Mouse (Mus musculus) limb, embryonic 15.5 days (tissue): ENCODE measurements around the gene Rubcnl. TPM values are rescaled to one million over a fixed set of nuclear protein-coding genes. Genes with fewer than 3 reads are reported as not detected.
A peak's percentile ranks its signal among the peaks of the same experiment; 100 is the strongest.

Experiments
- ATAC-seq: fragments of 200-750 bp; cut with Nextera tagmentation; 2 replicates; pipeline ENCODE4 v1.8.0; 2017; ENCODE audit warnings: low read depth, moderate TSS enrichment; ENCODE audit not compliant: insufficient number of reproducible peaks, low FRiP score, low TSS enrichment
- H3K27ac ChIP-seq: fragments of 300-500 bp; sonication (generic); 2 replicates; pipeline ENCODE4 v1.5.1; 2015; ENCODE audit warnings: moderate library complexity, mild to moderate bottlenecking, inconsistent platforms
- H3K27me3 ChIP-seq: fragments of 300-500 bp; sonication (generic); 2 replicates; pipeline ENCODE4 v1.6.1; 2015; ENCODE audit warnings: inconsistent platforms
- H3K36me3 ChIP-seq: fragments of 300-500 bp; sonication (generic); 2 replicates; pipeline ENCODE4 v1.6.1; 2015; ENCODE audit warnings: inconsistent platforms
- H3K4me1 ChIP-seq: fragments of 300-500 bp; sonication (generic); 2 replicates; pipeline ENCODE4 v1.6.1; 2015; ENCODE audit warnings: inconsistent platforms
- H3K4me2 ChIP-seq: fragments of 300-500 bp; sonication (generic); 2 replicates; pipeline ENCODE4 v1.6.1; 2015; ENCODE audit warnings: mild to moderate bottlenecking, inconsistent platforms
- H3K4me3 ChIP-seq: fragments of 300-500 bp; sonication (generic); 2 replicates; pipeline ENCODE4 v1.5.1; 2015; ENCODE audit warnings: mild to moderate bottlenecking, inconsistent platforms
- H3K9ac ChIP-seq: fragments of 300-500 bp; sonication (generic); 2 replicates; pipeline ENCODE4 v1.6.1; 2015; ENCODE audit warnings: inconsistent platforms
- H3K9me3 ChIP-seq: fragments of 300-500 bp; sonication (generic); 2 replicates; pipeline ENCODE4 v1.6.1; 2016; ENCODE audit warnings: inconsistent platforms
- WGBS: fragments of 180-500 bp; shearing (Covaris S2); methylation state at CpG from one replicate; pipeline ENCODE4 v1.1.7; 2015; 5-methylcytosine and 5-hydroxymethylcytosine counted together
- polyA plus RNA-seq: library from polyadenylated mRNA; unstranded; fragments of >200 nt; fragmentation: Nextera tagmentation; extraction: Ambion mirVana; gene quantifications from 2 replicates; pipeline ENCODE4 v1.2.1, GENCODE M21; 2015

Gene Rubcnl
- 1.3 TPM in 2 replicates for polyA plus RNA-seq

DNA sequence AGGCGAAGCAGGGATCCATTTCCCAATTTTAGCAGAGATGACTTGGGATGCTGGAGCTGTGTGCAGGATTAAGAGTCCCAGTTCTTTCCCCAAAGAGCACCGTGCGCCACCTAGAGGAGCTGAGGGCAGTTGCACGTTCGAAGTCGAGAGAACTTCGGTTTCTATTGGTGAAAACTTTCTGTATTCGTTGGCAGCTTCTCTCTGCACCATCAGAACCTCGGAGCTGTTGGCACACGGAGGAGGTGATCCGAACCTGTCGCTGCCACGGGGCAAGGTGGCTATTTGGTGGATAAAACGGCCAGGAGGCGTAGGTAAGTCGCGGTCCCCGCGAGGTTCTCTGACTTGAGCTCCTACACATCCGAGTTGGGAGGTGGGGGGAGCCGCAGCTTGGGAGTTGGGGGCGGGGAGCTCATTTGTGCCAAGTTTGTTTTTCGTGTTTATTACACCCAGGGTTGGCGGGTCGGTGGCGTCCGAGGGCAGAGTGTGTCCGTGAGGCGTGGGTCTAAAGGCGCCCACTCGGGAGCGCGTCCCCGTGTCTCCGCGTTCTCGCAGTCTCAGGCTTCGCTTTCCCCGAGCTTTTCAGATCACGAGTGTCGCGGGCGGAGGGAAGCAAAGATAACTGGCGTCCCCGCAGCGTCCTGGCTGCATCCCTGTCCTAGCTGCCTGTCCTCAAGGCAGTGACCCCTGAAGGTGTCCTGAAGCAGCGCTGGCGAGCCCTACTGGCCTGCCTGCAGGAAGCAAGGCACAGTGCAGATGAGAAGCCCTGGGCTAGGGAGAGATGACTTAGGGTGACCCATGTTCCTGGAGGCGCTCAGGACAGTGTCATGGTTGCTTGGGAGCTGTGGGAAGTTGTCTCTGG, at the start of gene Rubcnl:
Gene Rubcnl, plus strand, starts transcription at position 172 of the 859 bp plus-strand sequence.
- Histone ChIP-seq H3K36me3 (no peaks in the 10 kb centered on the region), H3K9me3 (no peaks in the 10 kb centered on the region), H3K27ac (no peak within 1 kb of the TSS), H3K9ac (peak within 1 kb of the TSS; percentile 50), H3K27me3 (no peaks in the 10 kb centered on the region), H3K4me2 (peak within 1 kb of the TSS; percentile 94), H3K4me1 (peaks cover 5% of the 10 kb centered on the region; the same call in 1 of the 2 replicates), H3K4me3 (peak within 1 kb of the TSS; percentile 58)
- 0 out of 2 replicates have a peak, but pooled peaks have one; percentile 48 for ATAC-seq
- 2% methylated on average over 49 of the region's 49 CpGs for WGBS

- H3K4me2 ChIP-seq, result no peak overlapping the region
- no peaks in the 10 kb centered on the region for H3K27me3 ChIP-seq
- WGBS, result 40% methylated on average over 3 of the region's 3 CpGs
- H3K36me3 ChIP-seq, result no peaks in the 10 kb centered on the region
- ATAC-seq, result no peak
- H3K9me3 ChIP-seq, result no peaks in the 10 kb centered on the region
- no peak overlapping the region for H3K27ac ChIP-seq
- H3K9ac ChIP-seq, result no peak overlapping the region
- H3K4me3 ChIP-seq, result no peak overlapping the region
- no peaks in the 10 kb centered on the region for H3K4me1 ChIP-seq
Observed at GRCm38 (mm10) chr14:74972216-74972615, 43.6 kb upstream of the Rubcnl start.

GRCm38 (mm10) chr14:74972687-74973086, 43.1 kb upstream of the Rubcnl start:
- no peaks in the 10 kb centered on the region for H3K36me3 ChIP-seq
- H3K27me3 ChIP-seq, result no peaks in the 10 kb centered on the region
- 82% methylated on average over 5 of the region's 5 CpGs for WGBS
- H3K4me1 ChIP-seq, result no peaks in the 10 kb centered on the region
- H3K9me3 ChIP-seq, result no peaks in the 10 kb centered on the region
- no peak overlapping the region for H3K4me2 ChIP-seq
- no peak overlapping the region for H3K9ac ChIP-seq
- H3K4me3 ChIP-seq, result no peak overlapping the region
- no peak for ATAC-seq
- no peak overlapping the region for H3K27ac ChIP-seq

GRCm38 (mm10) chr14:74974136-74974651, 41.6 kb upstream of the Rubcnl start:
- H3K27me3 ChIP-seq, result no peaks in the 10 kb centered on the region
- ATAC-seq, result no peak
- no peak overlapping the region for H3K4me3 ChIP-seq
- whole genome bisulfite sequencing, result 80% methylated on average over 10 of the region's 10 CpGs
- no peak overlapping the region for H3K27ac ChIP-seq
- no peaks in the 10 kb centered on the region for H3K9me3 ChIP-seq
- H3K4me1 ChIP-seq, result no peaks in the 10 kb centered on the region
- no peaks in the 10 kb centered on the region for H3K36me3 ChIP-seq
- H3K4me2 ChIP-seq, result no peak overlapping the region
- no peak overlapping the region for H3K9ac ChIP-seq

- Histone ChIP-seq H3K9ac (no peak overlapping the region), H3K36me3 (no peaks in the 10 kb centered on the region), H3K27ac (no peak overlapping the region), H3K9me3 (no peaks in the 10 kb centered on the region), H3K4me1 (no peaks in the 10 kb centered on the region), H3K4me2 (no peak overlapping the region), H3K27me3 (no peaks in the 10 kb centered on the region), H3K4me3 (no peak overlapping the region)
- WGBS, result 66% methylated on average over 6 of the region's 6 CpGs
- no peak for ATAC-seq
Observed at GRCm38 (mm10) chr14:74976972-74977371, 38.9 kb upstream of the Rubcnl start.

DNA sequence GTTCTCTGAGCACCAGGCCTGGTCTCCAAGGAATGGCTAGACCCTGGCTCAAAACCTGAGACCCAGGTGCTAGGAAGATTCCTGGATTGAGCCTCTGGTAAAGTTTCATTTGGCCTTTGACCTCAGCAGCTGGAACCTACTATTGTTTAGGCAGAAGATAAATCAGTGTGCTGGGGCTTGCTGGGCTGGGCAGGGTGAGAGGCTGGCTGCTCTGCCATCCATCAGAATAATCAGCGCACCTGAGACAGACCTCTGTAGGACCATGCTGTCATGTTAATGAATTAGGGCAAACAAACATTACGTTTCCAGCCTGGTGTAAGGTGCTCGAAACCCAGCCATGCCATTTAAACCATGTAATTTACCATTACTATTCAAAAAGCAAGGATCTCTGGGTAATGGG, 34.8 kb upstream of the Rubcnl start:
- no peak for ATAC-seq
- no peaks in the 10 kb centered on the region for H3K36me3 ChIP-seq
- WGBS, result 59% methylated on average over 3 of the region's 3 CpGs
- no peak overlapping the region for H3K27ac ChIP-seq
- H3K9me3 ChIP-seq, result no peaks in the 10 kb centered on the region
- no peak overlapping the region for H3K9ac ChIP-seq
- H3K4me3 ChIP-seq, result no peak overlapping the region
- no peak overlapping the region for H3K4me2 ChIP-seq
- H3K27me3 ChIP-seq, result no peaks in the 10 kb centered on the region
- H3K4me1 ChIP-seq, result no peaks in the 10 kb centered on the region

DNA sequence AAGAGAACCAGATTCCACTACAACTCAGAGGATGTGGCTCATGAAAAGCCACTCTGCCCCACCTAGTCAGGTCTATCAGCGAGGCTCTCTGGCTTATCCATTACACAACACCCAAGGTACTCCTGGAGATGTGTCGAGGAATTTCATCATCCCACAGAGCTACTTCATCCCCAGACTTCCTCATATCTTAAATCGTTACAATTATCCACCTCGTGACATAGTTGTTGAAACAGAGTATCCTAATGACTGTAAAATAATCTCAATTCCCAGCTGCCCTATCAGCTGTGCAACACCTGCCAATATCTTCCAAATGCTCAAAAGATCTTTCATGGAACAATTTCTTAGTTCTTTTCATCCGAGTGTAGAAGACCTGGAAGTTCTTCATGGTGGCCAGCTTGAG, 32.7 kb upstream of the Rubcnl start:
- H3K9me3 ChIP-seq, result no peaks in the 10 kb centered on the region
- no peaks in the 10 kb centered on the region for H3K36me3 ChIP-seq
- no peak overlapping the region for H3K4me3 ChIP-seq
- H3K9ac ChIP-seq, result no peak overlapping the region
- H3K27me3 ChIP-seq, result no peaks in the 10 kb centered on the region
- no peak for ATAC-seq
- no peaks in the 10 kb centered on the region for H3K4me1 ChIP-seq
- H3K4me2 ChIP-seq, result no peak overlapping the region
- WGBS, result 78% methylated on average over 5 of the region's 5 CpGs
- no peak overlapping the region for H3K27ac ChIP-seq

- 75% methylated on average over 7 of the region's 7 CpGs for WGBS
- Histone ChIP-seq H3K27me3 (no peaks in the 10 kb centered on the region), H3K27ac (no peak overlapping the region), H3K4me3 (no peak overlapping the region), H3K4me2 (no peak overlapping the region), H3K36me3 (no peaks in the 10 kb centered on the region), H3K4me1 (no peaks in the 10 kb centered on the region), H3K9me3 (no peaks in the 10 kb centered on the region), H3K9ac (no peak overlapping the region)
- no peak for ATAC-seq
Observed at GRCm38 (mm10) chr14:74984817-74985391, 30.9 kb upstream of the Rubcnl start.

DNA sequence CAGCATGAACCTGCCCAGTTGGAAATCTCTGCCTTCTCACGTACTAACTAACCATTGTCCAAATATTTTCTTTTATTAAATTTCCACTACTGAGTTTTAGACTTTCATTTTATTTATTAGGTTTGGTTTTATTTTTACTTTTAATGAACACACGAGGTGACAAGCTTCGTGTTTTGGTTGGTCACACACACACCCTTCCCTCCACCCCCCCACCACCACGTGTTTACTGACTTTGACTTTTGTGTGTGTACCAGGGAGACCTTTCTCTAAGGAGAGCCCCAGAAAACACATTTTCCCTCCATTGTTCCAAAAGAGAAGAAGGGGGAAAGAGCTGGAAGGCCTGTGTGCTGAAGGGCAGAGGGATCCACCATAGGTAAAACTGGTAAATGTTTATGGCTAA, 30.2 kb upstream of the Rubcnl start:
- H3K27me3 ChIP-seq, result no peaks in the 10 kb centered on the region
- ATAC-seq, result no peak
- WGBS, result 49% methylated on average over 4 of the region's 4 CpGs
- no peak overlapping the region for H3K4me2 ChIP-seq
- H3K4me3 ChIP-seq, result no peak overlapping the region
- no peak overlapping the region for H3K9ac ChIP-seq
- H3K4me1 ChIP-seq, result no peaks in the 10 kb centered on the region
- no peak overlapping the region for H3K27ac ChIP-seq
- no peaks in the 10 kb centered on the region for H3K9me3 ChIP-seq
- no peaks in the 10 kb centered on the region for H3K36me3 ChIP-seq

DNA sequence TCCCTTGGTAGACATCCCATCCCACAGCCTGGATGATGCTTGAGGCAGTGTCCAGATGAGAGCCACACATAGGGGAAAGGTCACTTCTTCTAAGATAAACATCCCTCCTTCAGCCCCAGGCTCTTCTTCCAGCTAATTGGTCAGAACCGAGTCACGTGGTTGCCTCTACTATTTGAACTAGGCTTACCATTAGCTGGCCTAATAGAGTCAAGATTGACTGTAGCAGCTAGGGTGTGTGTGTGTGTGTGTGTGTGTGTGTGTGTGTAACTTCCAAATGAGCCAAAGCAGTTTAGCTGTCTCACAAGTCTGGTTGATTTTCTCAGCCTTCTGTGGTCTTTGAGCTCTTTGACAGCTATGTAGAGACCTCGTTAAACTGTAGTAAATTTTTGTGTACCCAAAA, 29.3 kb upstream of the Rubcnl start:
- H3K4me3 ChIP-seq, result no peak overlapping the region
- H3K27me3 ChIP-seq, result no peaks in the 10 kb centered on the region
- 71% methylated on average over 3 of the region's 3 CpGs for whole genome bisulfite sequencing
- no peak overlapping the region for H3K4me2 ChIP-seq
- H3K4me1 ChIP-seq, result no peaks in the 10 kb centered on the region
- no peaks in the 10 kb centered on the region for H3K36me3 ChIP-seq
- no peak overlapping the region for H3K27ac ChIP-seq
- no peak for ATAC-seq
- H3K9ac ChIP-seq, result no peak overlapping the region
- H3K9me3 ChIP-seq, result no peaks in the 10 kb centered on the region

DNA sequence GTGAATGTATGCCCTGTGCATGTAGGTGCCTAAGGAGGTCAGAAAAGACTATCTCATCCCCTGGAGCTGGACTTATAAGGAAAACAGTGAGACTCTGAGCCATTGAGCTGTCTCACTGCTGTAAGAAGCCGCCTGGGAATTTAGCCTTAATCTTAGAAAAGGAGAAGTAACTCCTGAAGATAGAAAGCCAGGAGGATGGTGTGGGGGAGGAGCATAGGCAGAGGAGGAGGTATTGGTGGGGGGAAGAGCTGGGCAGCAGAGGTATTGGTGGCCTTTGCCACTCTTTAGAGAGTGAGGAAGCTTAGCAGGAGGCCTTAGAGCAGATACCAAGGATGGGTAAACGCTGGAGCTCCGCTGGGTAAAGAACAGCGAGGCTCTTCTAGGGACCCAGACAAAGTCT, 26.5 kb upstream of the Rubcnl start:
- H3K4me3 ChIP-seq, result no peak overlapping the region
- H3K36me3 ChIP-seq, result no peaks in the 10 kb centered on the region
- no peaks in the 10 kb centered on the region for H3K9me3 ChIP-seq
- ATAC-seq, result no peak
- H3K4me1 ChIP-seq, result no peaks in the 10 kb centered on the region
- H3K27ac ChIP-seq, result no peak overlapping the region
- no peaks in the 10 kb centered on the region for H3K27me3 ChIP-seq
- 61% methylated on average over 4 of the region's 4 CpGs for WGBS
- no peak overlapping the region for H3K9ac ChIP-seq
- no peak overlapping the region for H3K4me2 ChIP-seq

DNA sequence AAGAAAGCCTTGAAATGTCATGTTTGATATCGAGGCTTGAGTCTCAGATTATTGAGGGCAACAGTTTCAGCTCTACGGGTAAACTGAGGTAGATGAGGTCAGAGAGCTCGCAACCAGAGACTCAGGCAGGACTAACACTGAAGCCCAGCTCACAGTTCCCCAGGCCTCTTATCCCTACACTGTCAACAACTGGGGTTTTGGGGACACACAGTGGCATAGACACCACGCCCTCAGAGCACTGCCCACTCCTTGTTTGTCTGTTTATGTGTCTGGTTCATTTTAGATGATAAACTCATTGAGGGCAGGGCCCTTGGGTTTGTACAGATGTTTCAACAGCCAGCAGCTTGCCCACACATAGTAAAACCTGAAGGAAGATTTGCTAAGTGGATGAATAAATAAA, 25.9 kb upstream of the Rubcnl start:
- H3K36me3 ChIP-seq, result no peaks in the 10 kb centered on the region
- 91% methylated on average over 4 of the region's 4 CpGs for WGBS

More for the DNA sequence above, 25.9 kb upstream of the Rubcnl start:
- H3K4me2 ChIP-seq, result no peak overlapping the region
- no peak overlapping the region for H3K27ac ChIP-seq
- H3K4me3 ChIP-seq, result no peak overlapping the region
- H3K9me3 ChIP-seq, result no peaks in the 10 kb centered on the region
- ATAC-seq, result no peak
- no peaks in the 10 kb centered on the region for H3K27me3 ChIP-seq
- H3K9ac ChIP-seq, result no peak overlapping the region
- H3K4me1 ChIP-seq, result no peaks in the 10 kb centered on the region
